Mouse (Mus musculus): ENCODE results near the gene Tmc6.

The Tmc6 gene

DNA sequence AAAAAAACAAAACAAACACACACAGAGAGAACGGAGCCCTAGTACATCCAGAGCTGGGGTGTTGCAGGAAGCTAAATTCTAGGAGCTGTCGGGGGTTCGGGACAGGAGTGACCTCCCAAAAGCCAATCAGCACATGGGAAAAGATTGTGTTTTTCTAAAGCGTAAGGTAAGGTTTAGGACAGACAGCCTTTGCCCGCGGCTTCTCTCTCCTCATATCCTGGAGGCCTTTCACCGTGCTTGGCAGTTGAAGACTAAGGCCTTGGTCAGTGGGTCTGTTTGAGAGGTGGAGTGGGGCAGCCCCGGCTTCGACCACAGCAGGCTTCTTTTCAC lies 672 bp upstream of the Tmc6 start:
- no peak for DNase-seq (ENCODE audit: extremely low spot score, low read depth, low spot score)

- DNase-seq (ENCODE audit: extremely low spot score, low read depth, low spot score), result no peak
Observed at GRCm38 (mm10) chr11:117781199-117781821, 688 bp downstream of the Tmc6 start.

DNA sequence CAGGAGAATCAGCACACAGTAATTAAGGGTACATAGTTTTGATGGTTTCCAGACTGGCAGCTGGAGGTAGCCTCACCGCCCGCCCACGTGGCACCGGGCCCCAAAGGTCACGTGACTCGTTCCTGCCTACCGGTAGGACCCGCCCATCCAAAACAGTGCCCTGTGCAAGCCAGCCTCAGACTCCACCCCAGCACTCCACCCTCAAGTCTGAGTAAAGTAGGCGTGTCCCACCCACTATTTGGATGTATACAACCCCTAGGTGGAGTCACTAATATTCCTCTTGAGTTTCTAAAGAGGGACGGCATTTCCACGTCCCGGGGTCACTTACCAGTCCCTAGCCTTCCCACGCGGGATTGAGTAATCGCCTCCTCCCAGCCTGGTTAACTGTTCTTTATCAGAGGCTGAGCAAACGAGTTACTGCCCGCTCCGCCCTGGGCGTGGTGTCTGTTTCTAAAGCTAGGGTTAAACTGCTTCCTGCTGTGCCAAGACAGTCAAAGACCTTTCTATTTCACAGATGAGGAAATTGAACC lies 1.4 kb downstream of the Tmc6 start:
- no peak for DNase-seq (ENCODE audit: extremely low spot score, low read depth, low spot score)

DNA sequence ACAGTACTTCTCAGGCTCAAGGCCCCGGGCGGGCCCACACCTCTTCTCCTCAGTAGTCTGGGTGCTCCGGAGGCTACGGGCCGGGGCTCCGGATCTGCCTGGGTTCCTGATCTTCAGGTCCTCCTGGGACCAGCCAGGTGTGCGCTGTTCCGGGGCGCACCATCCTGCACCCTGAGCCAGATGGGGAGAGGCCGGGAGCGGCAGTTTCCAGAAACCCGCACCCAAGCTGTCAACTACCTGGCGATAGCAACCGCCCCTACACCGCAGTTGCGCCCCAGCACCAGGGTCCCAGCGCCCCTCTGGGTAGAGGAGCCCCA lies 1.8 kb downstream of the Tmc6 start:
- no peak for DNase-seq (ENCODE audit: extremely low spot score, low read depth, low spot score)

DNA sequence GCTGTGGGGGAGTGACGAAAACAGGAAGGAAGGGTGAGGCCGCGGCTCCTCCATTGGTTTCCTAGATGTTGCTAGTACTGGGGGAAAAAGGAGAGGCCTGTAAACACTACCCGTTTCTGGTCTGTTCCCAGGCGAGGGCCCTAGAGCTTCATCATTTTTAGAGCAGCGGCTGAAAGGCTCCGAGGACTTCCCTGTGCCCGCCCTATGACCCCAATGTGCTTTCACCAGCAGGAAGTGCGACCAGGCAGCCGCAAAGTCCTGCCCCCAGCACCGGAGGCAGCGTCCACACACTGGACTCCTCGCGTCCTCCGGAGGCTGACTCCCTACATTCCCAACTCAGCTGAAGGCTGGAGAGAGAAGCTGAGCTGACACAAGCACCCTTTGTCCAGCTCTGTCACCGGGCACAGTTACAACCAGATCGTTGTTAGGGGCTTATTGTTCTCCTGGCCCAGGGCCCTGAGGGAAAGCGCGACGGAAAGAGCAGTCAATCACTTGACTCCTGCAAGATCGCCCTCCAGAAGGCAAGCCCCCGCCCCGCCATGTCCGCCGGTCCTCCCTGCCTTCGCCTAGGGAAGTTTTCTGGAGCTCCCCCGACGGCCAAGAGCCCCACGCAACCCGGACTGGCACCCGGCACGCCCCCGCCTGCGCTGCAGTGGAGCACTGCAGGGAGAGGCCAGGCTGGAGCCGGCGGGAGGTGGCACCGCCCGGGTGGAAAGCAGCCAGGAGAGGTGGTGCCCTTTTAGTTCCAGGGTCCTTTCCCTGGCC lies 2.4 kb downstream of the Tmc6 start:
- DNase-seq (ENCODE audit: extremely low spot score, low read depth, low spot score), result no peak

DNA sequence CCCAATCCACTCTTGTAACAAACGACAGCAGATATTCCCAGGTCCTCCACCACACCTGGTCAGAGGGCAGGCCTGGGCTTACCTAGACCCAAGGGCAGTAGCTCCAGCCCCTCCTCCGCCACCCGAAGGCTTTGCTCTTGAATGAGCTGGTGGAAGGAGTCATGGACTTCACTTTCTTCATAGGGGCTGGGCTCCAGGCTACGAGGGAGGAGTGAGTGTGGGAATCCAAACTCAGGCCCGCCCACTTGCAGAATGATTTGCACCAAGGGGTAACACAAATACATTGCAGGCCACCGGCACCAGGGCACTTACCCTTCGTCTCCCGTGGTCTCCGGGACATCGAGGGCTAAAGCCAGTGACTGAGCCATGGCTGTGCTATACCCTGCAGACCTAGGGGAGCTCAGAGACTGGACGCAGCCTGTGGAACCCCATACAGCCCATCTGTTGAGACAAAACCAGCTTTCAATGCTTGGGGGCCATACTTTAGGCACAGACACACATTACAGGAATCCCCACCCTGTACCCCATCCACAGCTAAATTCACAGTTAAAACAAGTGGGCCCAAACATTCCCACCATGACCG lies 3.1 kb downstream of the Tmc6 start:
- DNase-seq (ENCODE audit: extremely low spot score, low read depth, low spot score), result no peak

GRCm38 (mm10) chr11:117778031-117778430 lies 4.0 kb downstream of the Tmc6 start:
- no peak for DNase-seq (ENCODE audit: extremely low spot score, low read depth, low spot score)

GRCm38 (mm10) chr11:117777111-117777510 lies 4.9 kb downstream of the Tmc6 start:
- DNase-seq (ENCODE audit: extremely low spot score, low read depth, low spot score), result no peak

DNA sequence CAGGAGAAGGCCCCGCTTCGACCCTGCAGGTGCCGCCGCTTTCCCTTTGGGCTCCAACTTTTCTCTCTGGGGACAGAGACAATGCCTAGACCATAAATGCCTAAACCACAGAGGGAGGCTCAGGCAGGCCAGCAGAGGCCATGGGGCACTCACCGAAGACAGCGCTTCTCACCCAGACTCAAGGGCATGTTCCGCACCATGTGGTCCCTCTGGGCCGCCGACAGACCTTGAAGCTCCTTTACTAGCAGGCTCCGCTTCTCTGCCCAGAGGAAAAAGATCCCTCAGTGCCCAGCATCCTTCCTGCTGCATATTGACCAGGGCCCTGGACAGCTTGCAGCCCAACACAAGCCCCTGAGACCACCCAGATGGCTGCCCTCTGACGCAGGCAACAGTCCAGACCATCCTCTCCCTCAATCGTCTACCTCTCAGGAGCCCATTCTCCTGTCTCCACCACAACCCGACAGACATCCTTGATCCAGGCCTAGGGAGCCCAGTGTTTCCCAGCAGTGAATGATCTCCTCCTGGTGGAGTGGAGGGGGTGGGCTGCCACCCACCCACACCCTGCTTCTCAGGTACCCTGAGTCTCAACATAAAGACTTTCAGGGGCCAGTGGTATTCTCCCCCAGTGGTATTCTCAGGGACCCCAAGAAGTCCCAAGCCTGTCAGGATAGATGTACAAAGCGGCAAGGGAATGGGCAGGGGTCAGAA lies 5.8 kb downstream of the Tmc6 start:
- no peak for DNase-seq (ENCODE audit: extremely low spot score, low read depth, low spot score)

GRCm38 (mm10) chr11:117775540-117775939 lies 6.5 kb downstream of the Tmc6 start:
- no peak for DNase-seq (ENCODE audit: extremely low spot score, low read depth, low spot score)

- no peak for DNase-seq (ENCODE audit: extremely low spot score, low read depth, low spot score)
Observed at GRCm38 (mm10) chr11:117774925-117775324, 7.1 kb downstream of the Tmc6 start.

DNA sequence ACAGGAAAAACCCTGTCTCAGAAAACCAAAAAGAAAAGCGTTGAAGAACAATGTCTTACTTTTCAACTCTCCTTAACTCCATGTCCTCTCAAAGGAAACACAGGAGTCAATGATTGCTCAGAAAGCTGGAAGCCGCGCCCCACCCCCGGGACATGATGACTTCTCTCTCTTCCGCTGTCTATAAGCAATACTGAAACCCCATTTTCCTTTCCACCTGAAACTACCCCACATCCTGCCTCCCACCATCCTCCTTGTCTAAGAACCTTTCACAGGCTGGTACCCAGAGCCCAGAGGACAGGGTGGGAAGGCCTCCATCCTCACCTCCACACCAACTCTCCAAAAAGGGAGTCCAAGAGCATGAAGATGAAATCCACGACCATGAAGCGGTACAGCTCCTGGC lies 9.6 kb downstream of the Tmc6 start:
- DNase-seq (ENCODE audit: extremely low spot score, low read depth, low spot score), result no peak

- DNase-seq (ENCODE audit: extremely low spot score, low read depth, low spot score), result no peak
Observed at GRCm38 (mm10) chr11:117770407-117770806, 11.6 kb downstream of the Tmc6 start.

- DNase-seq (ENCODE audit: extremely low spot score, low read depth, low spot score), result no peak
Observed at GRCm38 (mm10) chr11:117769683-117770047, 12.3 kb downstream of the Tmc6 start.

DNA sequence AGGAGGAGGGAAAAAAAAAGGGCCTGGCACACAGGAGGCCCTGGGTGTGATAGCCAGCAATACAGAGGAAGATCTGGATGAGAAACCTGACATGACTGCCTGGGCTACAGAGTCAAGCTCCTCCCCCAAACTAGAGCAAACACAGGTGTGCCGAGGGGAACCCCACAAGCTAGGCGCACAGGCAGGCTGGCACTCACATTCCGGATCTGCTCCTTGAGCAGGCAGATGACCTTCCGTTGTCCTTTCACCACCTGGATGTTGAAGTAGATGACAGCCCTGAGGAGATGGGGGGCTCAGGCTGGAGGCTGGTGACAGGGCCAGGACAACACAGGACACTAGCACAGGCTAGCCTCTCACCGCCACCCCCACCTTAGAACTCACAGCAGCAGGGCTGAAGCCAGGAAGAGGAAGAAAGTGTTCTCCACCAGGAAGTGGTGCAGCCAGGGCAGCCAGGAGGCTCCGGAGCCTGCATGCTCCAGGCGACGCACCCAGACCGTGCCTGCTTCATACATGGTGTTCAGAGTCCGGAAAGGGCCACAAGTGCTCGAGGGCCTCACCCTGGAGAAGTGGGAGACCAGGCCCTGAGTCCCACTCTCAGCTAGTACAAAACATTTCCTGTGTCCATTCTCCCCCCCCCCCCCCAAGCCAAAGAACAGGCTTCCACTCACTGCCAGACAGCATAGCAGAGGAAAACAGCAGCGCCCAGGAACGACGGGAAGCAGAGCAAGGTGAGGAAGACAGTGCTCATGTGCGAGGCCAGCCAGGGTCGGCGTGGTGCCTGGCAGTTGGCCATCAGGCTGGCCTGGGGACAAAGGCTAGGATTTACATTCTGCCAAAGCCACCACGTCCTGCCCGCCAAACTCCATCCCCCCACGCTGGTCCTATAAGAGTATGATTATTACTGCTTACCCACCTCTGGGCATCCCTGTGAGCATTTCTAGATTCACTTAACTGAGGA lies 13.0 kb downstream of the Tmc6 start:
- no peak for DNase-seq (ENCODE audit: extremely low spot score, low read depth, low spot score)

- DNase-seq (ENCODE audit: extremely low spot score, low read depth, low spot score), result no peak
Observed at GRCm38 (mm10) chr11:117766275-117766674, 15.7 kb downstream of the Tmc6 start.

GRCm38 (mm10) chr11:117765361-117765760 lies 16.6 kb downstream of the Tmc6 start:
- DNase-seq (ENCODE audit: extremely low spot score, low read depth, low spot score), result no peak

GRCm38 (mm10) chr11:117764319-117764718 lies 17.7 kb downstream of the Tmc6 start:
- DNase-seq (ENCODE audit: extremely low spot score, low read depth, low spot score), result no peak

DNA sequence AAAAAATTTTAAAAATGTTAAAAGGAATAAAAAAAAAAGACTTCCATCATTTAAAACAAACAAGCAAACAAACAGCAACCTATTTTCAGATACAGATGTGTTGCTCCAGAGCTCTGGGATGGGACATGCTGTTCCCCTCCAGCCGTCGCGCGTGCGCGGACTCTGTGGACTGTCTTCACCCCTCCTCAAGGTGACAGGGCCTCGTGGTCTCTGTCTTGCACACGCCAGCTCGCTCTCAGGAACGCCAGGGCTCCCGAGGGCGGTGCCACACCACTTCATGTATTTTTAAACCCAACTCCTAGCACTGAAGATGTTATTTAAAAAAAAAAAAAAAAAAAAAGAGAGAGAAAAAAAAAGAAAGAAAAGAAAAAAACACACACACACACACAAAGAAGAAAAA lies 19.8 kb downstream of the Tmc6 start:
- no peak for DNase-seq (ENCODE audit: extremely low spot score, low read depth, low spot score)

GRCm38 (mm10) chr11:117761801-117762200 lies 20.2 kb downstream of the Tmc6 start:
- no peak for DNase-seq (ENCODE audit: extremely low spot score, low read depth, low spot score)
